Mouse (Mus musculus) CD4-positive helper T cell, adult 2 months (primary cell): ENCODE measurements around the gene Map3k20.

Source experiments
- DNase-seq: peaks from one replicate; pipeline ENCODE4 v3.0.0-alpha.2; 2012; ENCODE audit warnings: low read depth, missing footprints, low spot score

Map3k20 gene

GRCm38 (mm10) chr2:72280524-72280923 lies 4.9 kb upstream of the Map3k20 start:
- DNase-seq, result no peak

- peak; percentile 86 for DNase-seq
These were observed 3.5 kb upstream of the Map3k20 start for GRCm38 (mm10) chr2:72281971-72282370.

GRCm38 (mm10) chr2:72282733-72283132 lies 2.7 kb upstream of the Map3k20 start:
- DNase-seq, result peak; percentile 81

GRCm38 (mm10) chr2:72284689-72285088 lies 748 bp upstream of the Map3k20 start:
- no peak for DNase-seq

- DNase-seq, result peak; percentile 13
These were observed 638 bp downstream of the Map3k20 start for GRCm38 (mm10) chr2:72285888-72286661.

- DNase-seq, result no peak
These were observed 1.7 kb downstream of the Map3k20 start for GRCm38 (mm10) chr2:72287142-72287541.

GRCm38 (mm10) chr2:72288932-72289534 lies 3.6 kb downstream of the Map3k20 start:
- no peak for DNase-seq

- no peak for DNase-seq
These were observed 5.7 kb downstream of the Map3k20 start for GRCm38 (mm10) chr2:72291103-72291502.

GRCm38 (mm10) chr2:72292573-72292972 lies 7.1 kb downstream of the Map3k20 start:
- peak; percentile 33 for DNase-seq

GRCm38 (mm10) chr2:72294994-72295393 lies 9.6 kb downstream of the Map3k20 start:
- no peak for DNase-seq

- no peak for DNase-seq
These were observed 11.7 kb downstream of the Map3k20 start for GRCm38 (mm10) chr2:72296984-72297715.

GRCm38 (mm10) chr2:72297716-72298082 lies 12.3 kb downstream of the Map3k20 start:
- no peak for DNase-seq

- DNase-seq, result peak; percentile 16
These were observed 13.0 kb downstream of the Map3k20 start for GRCm38 (mm10) chr2:72298406-72298805.

- DNase-seq, result no peak
These were observed 15.9 kb downstream of the Map3k20 start for GRCm38 (mm10) chr2:72301194-72301916.

GRCm38 (mm10) chr2:72305738-72306137 lies 20.3 kb downstream of the Map3k20 start:
- DNase-seq, result no peak

- no peak for DNase-seq
These were observed 22.9 kb downstream of the Map3k20 start for GRCm38 (mm10) chr2:72308351-72308750.

- DNase-seq, result no peak
These were observed 23.5 kb downstream of the Map3k20 start for GRCm38 (mm10) chr2:72308981-72309380.

- no peak for DNase-seq
These were observed 26.0 kb downstream of the Map3k20 start for GRCm38 (mm10) chr2:72311486-72311885.

- no peak for DNase-seq
These were observed 27.9 kb downstream of the Map3k20 start for GRCm38 (mm10) chr2:72313312-72313711.

- no peak for DNase-seq
These were observed 33.0 kb downstream of the Map3k20 start for GRCm38 (mm10) chr2:72318421-72318820.

GRCm38 (mm10) chr2:72319028-72319798 lies 33.8 kb downstream of the Map3k20 start:
- DNase-seq, result no peak
